Mouse (Mus musculus) cortical plate, adult 2 months (tissue): ENCODE measurements around the gene Rtl5.

Source experiments
- CTCF ChIP-seq: fragments of 200-500 bp; IDR thresholded peaks from 2 replicates; pipeline ENCODE4 v1.5.1; 2011; ENCODE audit warnings: mild to moderate bottlenecking, control low read depth, low read length; ENCODE audit not compliant: insufficient read depth; ENCODE audit errors: extremely low read depth
- POLR2A ChIP-seq: fragments of 200-500 bp; IDR thresholded peaks from 2 replicates; pipeline ENCODE4 v1.6.1; 2011; ENCODE audit warnings: mild to moderate bottlenecking, low read length, control low read depth; ENCODE audit not compliant: insufficient read depth; ENCODE audit errors: extremely low read depth

GRCm38 (mm10) chrX:102037506-102037905 lies 33.6 kb downstream of the Rtl5 start:
- TF ChIP-seq CTCF (no peak), POLR2A (no peak)
